Comparison of ENCODE assay signal across 8 mouse cellular contexts in the genomic region with DNA sequence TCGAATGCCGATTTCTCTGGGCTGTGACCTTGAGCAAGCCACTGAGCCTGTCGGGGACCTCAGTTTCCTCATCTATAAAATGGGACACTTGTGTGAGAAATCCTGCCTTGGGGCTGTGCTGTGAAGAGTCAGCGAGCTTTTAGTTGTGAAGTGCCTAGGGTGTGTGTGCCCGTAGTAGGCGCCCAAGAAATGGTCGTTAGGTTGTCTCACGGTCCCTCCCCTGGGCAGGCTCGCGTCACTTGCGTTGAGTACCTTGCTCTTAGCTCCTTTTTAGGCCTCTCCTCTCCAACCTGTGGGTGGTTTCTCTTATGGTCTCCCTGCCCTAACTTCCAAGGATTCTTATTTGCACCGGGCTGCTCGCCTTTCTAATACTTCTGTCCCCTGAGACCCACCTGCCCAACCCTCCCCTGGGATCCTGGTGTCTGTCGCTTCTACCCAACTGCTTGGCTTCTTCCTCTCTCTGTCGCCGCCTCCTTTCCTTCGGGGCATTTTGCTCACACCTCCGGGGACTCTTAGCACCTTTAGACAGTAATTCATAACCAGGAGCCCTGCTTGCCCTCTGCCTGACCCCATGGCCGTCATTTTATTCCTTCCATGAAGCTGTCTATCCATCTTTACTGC. TPM values are rescaled to one million over a fixed set of nuclear protein-coding genes. Genes with fewer than 3 reads are reported as not detected.
DNase-seq lines count a peak whose midpoint lies in the region; ATAC-seq and TF ChIP-seq lines count a peak whose summit lies in the region.

No protein-coding gene starts in this region.

- no peak for ATAC-seq in heart, embryonic 13.5 days (ENCODE audit: extremely low read depth, insufficient number of reproducible peaks, low FRiP score, low TSS enrichment)

- peak overlapping the region; percentile 92 for H3K4me2 ChIP-seq in heart, embryonic 13.5 days

- H3K9me3 ChIP-seq in E14TG2a.4 (ENCODE audit: low read length) = no peaks in the 10 kb centered on the region
- no peaks in the 10 kb centered on the region for H3K9me3 ChIP-seq in heart, embryonic 13.5 days

- no peak overlapping the region for H3K27ac ChIP-seq in cerebellum, adult 2 months (ENCODE audit: insufficient read depth, low read length)
- H3K27ac ChIP-seq in heart, embryonic 13.5 days (replicated peaks) = peak overlapping the region; percentile 95

- peak overlapping the region; percentile 95 for H3K9ac ChIP-seq in heart, embryonic 13.5 days

- no peak for TF ChIP-seq CTCF in cerebellum, adult 2 months (IDR thresholded peaks at IDR 0.05; ENCODE audit: borderline replicate concordance, insufficient read depth, low read depth, low read length)
- TF ChIP-seq CTCF in E14TG2a.4 (conservative IDR thresholded peaks at IDR 0.05; ENCODE audit: low read length) = no peak

- peak overlapping the region; percentile 91 for H3K4me3 ChIP-seq in cerebellum, adult 2 months (replicated peaks; ENCODE audit: insufficient read depth, low read depth, low read length)
- peak overlapping the region; percentile 99 for H3K4me3 ChIP-seq in E14TG2a.4 (replicated peaks; ENCODE audit: low read length)
- peak overlapping the region; percentile 95 for H3K4me3 ChIP-seq in heart, embryonic 13.5 days

- peaks cover 4% of the 10 kb centered on the region; the same call in 1 of the 2 replicates for H3K4me1 ChIP-seq in cerebellum, adult 2 months (ENCODE audit: control insufficient read depth, insufficient read depth, low read length)
- H3K4me1 ChIP-seq in E14TG2a.4 (replicated peaks; ENCODE audit: low read depth, low read length) = peaks cover 35% of the 10 kb centered on the region
- H3K4me1 ChIP-seq in heart, embryonic 13.5 days = peaks cover 53% of the 10 kb centered on the region

- peak in 1 of 2 experiments; percentile 43 for DNase-seq in cerebellum, adult 2 months
- no peak for DNase-seq in cerebellum, adult 8-10 months
- DNase-seq in embryo, embryonic 9.5 days (ENCODE audit: extremely low spot score) = peak; percentile 42
- DNase-seq in kidney, postnatal 25 days = peak; percentile 33 to 56
- DNase-seq in lung, postnatal 25 days (ENCODE audit: low spot score) = peak; percentile 58
- DNase-seq in right cerebral cortex, postnatal 4 days = peak; percentile 3

- no peak for TF ChIP-seq POLR2A in cerebellum, adult 2 months (IDR thresholded peaks at IDR 0.05; ENCODE audit: borderline replicate concordance, insufficient read depth, low read length)

- WGBS in cerebellum, adult 2 months = 2% methylated on average over 19 of the region's 19 CpGs
- WGBS in heart, embryonic 13.5 days = under 1% methylated on average over 19 of the region's 19 CpGs

- H3K27me3 ChIP-seq in cerebellum, adult 2 months (ENCODE audit: control insufficient read depth, insufficient read depth, low read length) = no peaks in the 10 kb centered on the region
- peaks cover 4% of the 10 kb centered on the region; the same call in 1 of the 2 replicates for H3K27me3 ChIP-seq in E14TG2a.4 (ENCODE audit: insufficient read depth, low read length)
- H3K27me3 ChIP-seq in heart, embryonic 13.5 days (replicated peaks) = no peaks in the 10 kb centered on the region

- peaks cover 3% of the 10 kb centered on the region; the same call in 1 of the 2 replicates for H3K36me3 ChIP-seq in E14TG2a.4 (ENCODE audit: insufficient read depth, low read length)
- H3K36me3 ChIP-seq in heart, embryonic 13.5 days = no peaks in the 10 kb centered on the region

RNA-seq across cellular contexts. Expression of gene Vcl, which starts 0.7 kb away (rescaled TPM):
- polyA plus RNA-seq in cerebellum, adult 2 months (2012; rRNA removed) = 23.9 and 26.7 TPM in 2 replicates
- polyA plus RNA-seq in heart, embryonic 13.5 days (2015; fragmentation: Nextera tagmentation; extraction: Ambion mirVana) = 67.1 and 69.8 TPM in 2 replicates
